Mouse (Mus musculus) testis, adult 2 months (tissue): ENCODE measurements around the gene Aars2.

Experiments
- CTCF ChIP-seq: fragments of 200-500 bp; IDR thresholded peaks from 2 replicates; pipeline ENCODE4 v1.5.1; 2012; ENCODE audit warnings: low read depth, mild to moderate bottlenecking, inconsistent platforms, low read length, moderate library complexity; ENCODE audit not compliant: control insufficient read depth, insufficient read depth, insufficient replicate concordance
- POLR2A ChIP-seq: fragments of 200-500 bp; IDR thresholded peaks from 2 replicates; pipeline ENCODE4 v1.6.1; 2012; ENCODE audit warnings: low read depth, mild to moderate bottlenecking, inconsistent platforms, low read length, moderate library complexity; ENCODE audit not compliant: control insufficient read depth

DNA sequence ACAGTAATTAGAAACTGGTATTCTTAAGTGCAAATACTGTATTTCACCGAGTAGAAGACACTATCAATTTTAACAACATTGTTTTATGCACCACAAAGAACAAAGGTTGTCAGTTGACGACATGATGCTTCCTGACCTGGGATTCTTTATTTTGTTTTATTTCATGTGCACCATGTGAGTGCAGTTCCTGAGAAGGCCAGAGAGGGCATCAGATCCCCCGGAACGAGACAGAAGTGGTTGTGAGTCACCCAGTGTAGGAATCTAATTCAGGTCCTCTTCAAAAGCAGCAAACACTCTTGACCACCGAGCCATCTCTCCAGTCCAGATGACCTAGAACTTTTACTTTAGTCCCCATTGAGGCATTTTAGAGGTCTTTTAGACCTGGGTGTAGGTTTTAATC lies 38.3 kb upstream of the Aars2 start:
- TF ChIP-seq CTCF = no peak
- TF ChIP-seq POLR2A = no peak
